Comparison of ENCODE assay signal across 8 mouse cellular contexts in genomic region chr5:107598380-107598779, GRCm38 (mm10). TPM values are rescaled to one million over a fixed set of nuclear protein-coding genes. Genes with fewer than 3 reads are reported as not detected.
A peak's percentile ranks its signal among the peaks of the same experiment; 100 is the strongest.
DNase-seq lines count a peak whose midpoint lies in the region; ATAC-seq and TF ChIP-seq lines count a peak whose summit lies in the region.

No protein-coding gene starts in this region.

- TF ChIP-seq POLR2A in heart, adult 2 months (IDR thresholded peaks at IDR 0.05; ENCODE audit: insufficient read depth, low read depth, low read length), result no peak

- peak overlapping the region; percentile 91 for H3K9ac ChIP-seq in heart, embryonic 16.5 days (ENCODE audit: low read length)
- H3K9ac ChIP-seq in heart, adult 2 months (ENCODE audit: low read depth, low read length), result no peak overlapping the region
- peak overlapping the region; percentile 82; the same call in 1 of the 2 replicates for H3K9ac ChIP-seq in hindbrain, embryonic 12.5 days
- H3K9ac ChIP-seq in midbrain, embryonic 13.5 days (replicated peaks), result peak overlapping the region; percentile 82

- no peaks in the 10 kb centered on the region for H3K79me2 ChIP-seq in heart, adult 2 months (replicated peaks; ENCODE audit: control insufficient read depth, insufficient read depth, low read length)

- peaks cover 3% of the 10 kb centered on the region for H3K4me1 ChIP-seq in heart, embryonic 16.5 days (ENCODE audit: control insufficient read depth, insufficient read depth, low read length)
- H3K4me1 ChIP-seq in heart, adult 2 months (ENCODE audit: control insufficient read depth, insufficient read depth, low read length), result no peaks in the 10 kb centered on the region; the same call in 1 of the 2 replicates
- H3K4me1 ChIP-seq in G1E (ENCODE audit: insufficient read depth, low read depth, low read length), result peaks cover 22% of the 10 kb centered on the region
- H3K4me1 ChIP-seq in hindbrain, embryonic 12.5 days, result peaks cover 4% of the 10 kb centered on the region; the same call in 1 of the 2 replicates
- H3K4me1 ChIP-seq in midbrain, embryonic 13.5 days (replicated peaks), result peaks cover 11% of the 10 kb centered on the region

- no peak for TF ChIP-seq EP300 in heart, adult 2 months (IDR thresholded peaks at IDR 0.05; ENCODE audit: insufficient read depth, low read depth, low read length)

- intact Hi-C loops in heart, adult 2 months (cut with DNase I), result loop anchor here (5.0 to 10.0 kb wide), 2 partner anchors 161 to 734 kb away; partner anchors contain the start of gene Btbd8

- no peak for DNase-seq in heart, adult 2 months
- DNase-seq in G1E (ENCODE audit: low spot score) (no peak), adipocyte (ENCODE audit: low spot score) (no peak)
- no peak for DNase-seq in gastrocnemius, postnatal 4 days (ENCODE audit: low spot score in 2 of 2)
- no peak for DNase-seq in layer of hippocampus, postnatal 10 days (ENCODE audit: low spot score in 2 of 2)

- peak overlapping the region; percentile 87 for H3K4me3 ChIP-seq in heart, embryonic 16.5 days (ENCODE audit: low read length)
- H3K4me3 ChIP-seq in heart, adult 2 months, result no peak overlapping the region; the same call in 1 of the 2 replicates
- peak overlapping the region; percentile 44; the same call in 1 of the 2 replicates for H3K4me3 ChIP-seq in G1E (ENCODE audit: low read depth, low read length)
- H3K4me3 ChIP-seq in hindbrain, embryonic 12.5 days, result peak overlapping the region; percentile 63
- peak overlapping the region; percentile 65 for H3K4me3 ChIP-seq in midbrain, embryonic 13.5 days (replicated peaks)

- H3K27ac ChIP-seq in heart, embryonic 16.5 days (ENCODE audit: low read length), result no peak overlapping the region; the same call in 1 of the 2 replicates
- no peak overlapping the region for H3K27ac ChIP-seq in heart, adult 2 months
- H3K27ac ChIP-seq in hindbrain, embryonic 12.5 days, result no peak overlapping the region
- H3K27ac ChIP-seq in midbrain, embryonic 13.5 days, result no peak overlapping the region

- TF ChIP-seq CTCF in heart, adult 2 months (IDR thresholded peaks at IDR 0.05), result no peak
- TF ChIP-seq CTCF in G1E (IDR thresholded peaks at IDR 0.05; ENCODE audit: low read depth, low read length), result no peak

- H3K27me3 ChIP-seq in heart, embryonic 16.5 days (ENCODE audit: control insufficient read depth, insufficient read depth, low read length), result no peaks in the 10 kb centered on the region
- no peaks in the 10 kb centered on the region for H3K27me3 ChIP-seq in heart, adult 2 months (ENCODE audit: control insufficient read depth, insufficient read depth, low read length)
- no peaks in the 10 kb centered on the region for H3K27me3 ChIP-seq in G1E (ENCODE audit: insufficient read depth, low read length)
- no peaks in the 10 kb centered on the region for H3K27me3 ChIP-seq in hindbrain, embryonic 12.5 days
- H3K27me3 ChIP-seq in midbrain, embryonic 13.5 days, result no peaks in the 10 kb centered on the region

- peak overlapping the region; percentile 92 for H3K4me2 ChIP-seq in heart, embryonic 16.5 days (ENCODE audit: low read depth, low read length)
- H3K4me2 ChIP-seq in hindbrain, embryonic 12.5 days (replicated peaks), result peak overlapping the region; percentile 65
- peak overlapping the region; percentile 72 for H3K4me2 ChIP-seq in midbrain, embryonic 13.5 days (replicated peaks)

- peaks cover 15% of the 10 kb centered on the region for H3K36me3 ChIP-seq in heart, embryonic 16.5 days (ENCODE audit: control insufficient read depth, insufficient read depth)
- H3K36me3 ChIP-seq in heart, adult 2 months (ENCODE audit: control insufficient read depth, insufficient read depth, low read length), result no peaks in the 10 kb centered on the region
- peaks cover 32% of the 10 kb centered on the region for H3K36me3 ChIP-seq in G1E (replicated peaks)
- H3K36me3 ChIP-seq in hindbrain, embryonic 12.5 days, result peaks cover 21% of the 10 kb centered on the region
- H3K36me3 ChIP-seq in midbrain, embryonic 13.5 days, result peaks cover 16% of the 10 kb centered on the region

- no peaks in the 10 kb centered on the region for H3K9me3 ChIP-seq in heart, embryonic 16.5 days (replicated peaks; ENCODE audit: control insufficient read depth, low read length)
- no peaks in the 10 kb centered on the region for H3K9me3 ChIP-seq in G1E (replicated peaks)
- no peaks in the 10 kb centered on the region for H3K9me3 ChIP-seq in hindbrain, embryonic 12.5 days (replicated peaks)
- no peaks in the 10 kb centered on the region for H3K9me3 ChIP-seq in midbrain, embryonic 13.5 days

- no peak for ATAC-seq in heart, embryonic 16.5 days (replicated peaks; ENCODE audit: extremely low read depth, insufficient read depth, low FRiP score)
- ATAC-seq in G1E (ENCODE audit: extremely low read depth, insufficient number of reproducible peaks, low FRiP score, poor library complexity, severe bottlenecking), result no peak
- ATAC-seq in hindbrain, embryonic 12.5 days (ENCODE audit: low FRiP score), result no peak
- ATAC-seq in midbrain, embryonic 13.5 days, result no peak

- WGBS in heart, embryonic 16.5 days, result 31% methylated on average over 4 of the region's 4 CpGs
- 36% methylated on average over 4 of the region's 4 CpGs for WGBS in heart, adult 2 months
- WGBS in hindbrain, embryonic 12.5 days, result 38% methylated on average over 4 of the region's 4 CpGs
- 28% methylated on average over 4 of the region's 4 CpGs for WGBS in midbrain, embryonic 13.5 days

RNA-seq across cellular contexts. Expression of gene Glmn, which starts 0.7 kb away (rescaled TPM):
- polyA plus RNA-seq in heart, embryonic 16.5 days (2015; fragmentation: Nextera tagmentation; extraction: Ambion mirVana), result 15.8 and 17.4 TPM in 2 replicates
- total RNA-seq in heart, adult 2 months (2021), result 1 to 10 TPM; 3.1 to 4.1 TPM
- polyA plus RNA-seq in heart, adult 2 months (2012; rRNA removed), result 0.47 and 1.2 TPM in 2 replicates
- total RNA-seq in G1E (2014; fragmentation: Nextera tagmentation), result 25.3 and 29.9 TPM in 2 replicates
- total RNA-seq in G1E (2017), result 14.9 and 20.0 TPM in 2 replicates
- polyA plus RNA-seq in G1E (2012), result 0.50 and 0.87 TPM in 2 replicates
- 34.2 and 42.7 TPM in 2 replicates for polyA plus RNA-seq in hindbrain, embryonic 12.5 days (2016; fragmentation: Nextera tagmentation; extraction: Ambion mirVana)
- polyA plus RNA-seq in midbrain, embryonic 13.5 days (2015; fragmentation: Nextera tagmentation; extraction: Ambion mirVana), result 32.6 and 42.3 TPM in 2 replicates
- 10 to 100 TPM; 17.3 TPM for total RNA-seq in gastrocnemius, postnatal 4 days (2021)
- total RNA-seq in layer of hippocampus, postnatal 10 days (2021), result 10 to 100 TPM; 20.1 to 22.8 TPM

RNA-seq across cellular contexts. Expression of gene Rpap2, which starts 1.2 kb away (rescaled TPM):
- polyA plus RNA-seq in heart, embryonic 16.5 days (2015; fragmentation: Nextera tagmentation; extraction: Ambion mirVana), result 10.6 and 15.2 TPM in 2 replicates
- 1 to 10 TPM; 6.6 to 6.8 TPM for total RNA-seq in heart, adult 2 months (2021)
- 2.1 and 4.4 TPM in 2 replicates for polyA plus RNA-seq in heart, adult 2 months (2012; rRNA removed)
- total RNA-seq in G1E (2014; fragmentation: Nextera tagmentation) (29.0 and 42.8 TPM in 2 replicates), G1E (2017) (29.6 and 35.0 TPM in 2 replicates)
- polyA plus RNA-seq in G1E (2012), result 1.3 and 4.5 TPM in 2 replicates
- polyA plus RNA-seq in hindbrain, embryonic 12.5 days (2016; fragmentation: Nextera tagmentation; extraction: Ambion mirVana), result 20.1 and 22.6 TPM in 2 replicates
- polyA plus RNA-seq in midbrain, embryonic 13.5 days (2015; fragmentation: Nextera tagmentation; extraction: Ambion mirVana), result 21.9 and 23.6 TPM in 2 replicates
- total RNA-seq in gastrocnemius, postnatal 4 days (2021), result 10 to 100 TPM; 14.7 to 18.3 TPM
- 10 to 100 TPM; 21.8 to 21.9 TPM for total RNA-seq in layer of hippocampus, postnatal 10 days (2021)
